ENCODE assay signal across 12 mouse cellular contexts in the genomic region with DNA sequence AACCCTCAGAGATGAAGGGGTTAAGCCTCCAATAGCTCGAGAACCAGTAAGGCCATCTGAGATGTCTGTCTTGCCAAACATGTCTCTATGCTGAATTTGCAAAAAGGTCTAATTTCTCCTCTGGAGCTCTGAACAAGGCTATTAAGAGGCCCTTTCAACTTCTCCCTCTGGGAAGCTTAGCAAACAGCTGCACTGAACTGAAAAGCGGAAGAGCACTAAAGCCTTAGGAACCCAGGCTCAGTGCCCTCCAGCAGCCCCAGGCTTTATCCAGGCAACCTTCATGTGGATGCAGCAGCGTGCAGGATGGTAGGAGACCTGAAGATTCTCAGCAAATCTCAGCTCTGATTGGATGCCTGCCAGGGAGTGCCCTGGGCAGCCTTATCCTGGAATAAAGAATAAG.
A peak's percentile ranks its signal among the peaks of the same experiment; 100 is the strongest.
DNase-seq lines count a peak whose midpoint lies in the region; ATAC-seq and TF ChIP-seq lines count a peak whose summit lies in the region.
"Had no signal": no experiment of that assay in that cellular context is flagged by ENCODE, and none has a peak within 500 bp of the region (broad histone marks: within the 10 kb centered on the region; RNA-seq: fewer than 3 reads in every experiment).

No protein-coding gene starts in this region.

- H3K9me3 ChIP-seq in forebrain, embryonic 16.5 days (ENCODE audit: control insufficient read depth, low read length): no peaks in the 10 kb centered on the region
- no peaks in the 10 kb centered on the region for H3K9me3 ChIP-seq in forebrain, embryonic 13.5 days (replicated peaks)
- H3K9me3 ChIP-seq in hindbrain, postnatal 0 days (ENCODE audit: low read length): no peaks in the 10 kb centered on the region
- no peaks in the 10 kb centered on the region for H3K9me3 ChIP-seq in hindbrain, embryonic 14.5 days (ENCODE audit: control insufficient read depth, low read length)

- peak; percentile 67 for ATAC-seq in forebrain, embryonic 16.5 days
- ATAC-seq in forebrain, embryonic 13.5 days: no peak
- no peak for ATAC-seq in hindbrain, postnatal 0 days
- ATAC-seq in hindbrain, embryonic 14.5 days (ENCODE audit: low FRiP score): no peak

- H3K36me3 ChIP-seq in forebrain, embryonic 16.5 days (ENCODE audit: control insufficient read depth, insufficient read depth): no peaks in the 10 kb centered on the region
- no peaks in the 10 kb centered on the region for H3K36me3 ChIP-seq in forebrain, embryonic 13.5 days (ENCODE audit: poor library complexity, severe bottlenecking)
- no peaks in the 10 kb centered on the region for H3K36me3 ChIP-seq in hindbrain, postnatal 0 days (ENCODE audit: insufficient read depth, low read length)
- H3K36me3 ChIP-seq in hindbrain, embryonic 14.5 days (replicated peaks; ENCODE audit: control insufficient read depth, insufficient read depth): no peaks in the 10 kb centered on the region

- H3K9ac ChIP-seq in forebrain, embryonic 16.5 days (replicated peaks; ENCODE audit: low read depth, low read length): no peak overlapping the region
- no peak overlapping the region for H3K9ac ChIP-seq in forebrain, embryonic 13.5 days
- H3K9ac ChIP-seq in hindbrain, postnatal 0 days (replicated peaks; ENCODE audit: low read length): no peak overlapping the region
- H3K9ac ChIP-seq in hindbrain, embryonic 14.5 days: no peak overlapping the region

- no peak overlapping the region for H3K4me2 ChIP-seq in forebrain, embryonic 16.5 days (ENCODE audit: low read length)
- no peak overlapping the region for H3K4me2 ChIP-seq in forebrain, embryonic 13.5 days
- H3K4me2 ChIP-seq in hindbrain, postnatal 0 days (ENCODE audit: low read depth, low read length): no peak overlapping the region
- no peak overlapping the region for H3K4me2 ChIP-seq in hindbrain, embryonic 14.5 days (replicated peaks)
- H3K4me2 ChIP-seq: liver, embryonic 11.5 days; midbrain, embryonic 11.5 days had no signal

- DNase-seq in hindbrain, postnatal 0 days (ENCODE audit: low spot score): peak; percentile 17
- DNase-seq in hindbrain, embryonic 14.5 days (ENCODE audit: low spot score): no peak
- DNase-seq in retina, postnatal 1 day: peak; percentile 14
- DNase-seq in retina, embryonic 14.5 days (ENCODE audit: low spot score): no peak
- peak; percentile 15 for DNase-seq in telencephalon, adult 2 months (ENCODE audit: low read depth, low spot score)
- no peak for DNase-seq in left cerebral cortex, adult 11 months (ENCODE audit: low spot score)
- DNase-seq: adrenal gland, adult 8-10 months; B cell, adult 2 months had no signal

- no peaks in the 10 kb centered on the region for H3K27me3 ChIP-seq in forebrain, embryonic 16.5 days (replicated peaks; ENCODE audit: control insufficient read depth, insufficient read depth, low read length)
- H3K27me3 ChIP-seq in forebrain, embryonic 13.5 days: no peaks in the 10 kb centered on the region
- no peaks in the 10 kb centered on the region for H3K27me3 ChIP-seq in hindbrain, postnatal 0 days (ENCODE audit: insufficient read depth, low read length)
- H3K27me3 ChIP-seq in hindbrain, embryonic 14.5 days (ENCODE audit: control insufficient read depth, insufficient read depth, low read length): no peaks in the 10 kb centered on the region

- H3K4me1 ChIP-seq in forebrain, embryonic 16.5 days (replicated peaks; ENCODE audit: control insufficient read depth, insufficient read depth, low read length): 0 out of 2 replicates have a peak, but pooled peaks cover 3% of the 10 kb centered on the region
- H3K4me1 ChIP-seq in forebrain, embryonic 13.5 days: peaks cover 7% of the 10 kb centered on the region; the same call in 1 of the 2 replicates
- no peaks in the 10 kb centered on the region; the same call in 1 of the 2 replicates for H3K4me1 ChIP-seq in hindbrain, postnatal 0 days (ENCODE audit: insufficient read depth, low read length)
- H3K4me1 ChIP-seq in hindbrain, embryonic 14.5 days (replicated peaks; ENCODE audit: control insufficient read depth, insufficient read depth, low read length): no peaks in the 10 kb centered on the region

- no peak overlapping the region for H3K27ac ChIP-seq in forebrain, embryonic 16.5 days (ENCODE audit: low read length)
- H3K27ac ChIP-seq in forebrain, embryonic 13.5 days: no peak overlapping the region
- H3K27ac ChIP-seq in hindbrain, postnatal 0 days: no peak overlapping the region
- H3K27ac ChIP-seq in hindbrain, embryonic 14.5 days: no peak overlapping the region

- no peak overlapping the region for H3K4me3 ChIP-seq in forebrain, embryonic 16.5 days (replicated peaks; ENCODE audit: low read length)
- H3K4me3 ChIP-seq in forebrain, embryonic 13.5 days: no peak overlapping the region
- no peak overlapping the region for H3K4me3 ChIP-seq in hindbrain, postnatal 0 days (ENCODE audit: low read length)
- H3K4me3 ChIP-seq in hindbrain, embryonic 14.5 days (replicated peaks; ENCODE audit: low read length): no peak overlapping the region

- no peak for TF ChIP-seq CTCF in hindbrain, postnatal 0 days (IDR thresholded peaks at IDR 0.05; ENCODE audit: low read depth)

- 28% methylated on average over 3 of the region's 3 CpGs for WGBS in forebrain, embryonic 16.5 days
- WGBS in forebrain, embryonic 13.5 days: 25% methylated on average over 3 of the region's 3 CpGs
- 32% methylated on average over 3 of the region's 3 CpGs for WGBS in hindbrain, postnatal 0 days
- 42% methylated on average over 3 of the region's 3 CpGs for WGBS in hindbrain, embryonic 14.5 days

Comparison
In these comparisons a context has a peak if more than half of its experiments do, and no peak if none do; other contexts are left out.
1. DNase-seq: peak in hindbrain, postnatal 0 days (single experiment), retina, postnatal 1 day (single experiment) and telencephalon, adult 2 months (single experiment); none in hindbrain, embryonic 14.5 days (single experiment), retina, embryonic 14.5 days (single experiment) and left cerebral cortex, adult 11 months (single experiment).